Mouse (Mus musculus): ENCODE results near the gene Gzmg. TPM values are rescaled to one million over a fixed set of nuclear protein-coding genes. Genes with fewer than 3 reads are reported as not detected.

The Gzmg gene
- not detected for polyA plus RNA-seq (2017; shearing (Covaris generic))

DNA sequence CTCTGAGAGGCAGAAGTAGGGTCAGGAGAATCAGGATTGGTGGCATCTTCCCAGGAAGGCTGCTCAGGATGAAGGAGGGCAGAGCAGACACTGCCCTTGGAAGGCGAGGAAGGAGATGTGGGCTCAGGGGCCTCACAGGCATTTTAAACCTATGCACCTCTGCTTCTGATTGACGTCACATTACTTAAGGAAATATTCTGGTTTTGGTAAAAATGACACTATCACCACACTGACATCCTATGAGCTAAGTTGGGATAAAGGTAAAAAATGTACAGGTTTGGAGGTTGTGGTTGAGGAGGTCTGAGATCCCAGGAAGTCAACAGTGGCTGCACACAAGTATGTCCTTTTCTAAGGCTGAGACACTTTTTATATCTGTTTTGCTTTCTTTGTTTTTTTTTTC, at the start of gene Gzmg:
Gene Gzmg (minus strand): TSS at position 101 of the 400 bp plus-strand sequence.

DNA sequence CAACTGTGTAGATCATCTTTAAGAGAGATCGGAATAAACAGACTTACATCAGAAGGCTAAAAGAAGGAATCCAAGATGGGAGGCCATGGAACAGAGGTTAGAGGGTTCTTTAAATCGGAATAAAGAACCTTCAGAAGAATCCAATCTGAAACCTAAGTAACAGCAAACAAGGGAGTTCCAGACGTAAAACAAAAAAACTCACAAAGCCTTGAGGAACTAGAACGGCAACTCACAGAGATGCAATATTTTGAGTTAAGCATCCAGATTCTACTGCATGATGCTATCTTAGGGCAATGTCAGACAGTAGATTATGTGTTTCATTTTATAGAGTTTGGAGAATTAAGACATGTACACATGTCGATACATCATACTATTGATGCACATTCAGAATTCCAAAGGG, 15.1 kb upstream of the Gzmg start, which contains the start of gene Gzmn:
Gene Gzmn (minus strand): TSS at position 101 of the 400 bp plus-strand sequence.

DNA sequence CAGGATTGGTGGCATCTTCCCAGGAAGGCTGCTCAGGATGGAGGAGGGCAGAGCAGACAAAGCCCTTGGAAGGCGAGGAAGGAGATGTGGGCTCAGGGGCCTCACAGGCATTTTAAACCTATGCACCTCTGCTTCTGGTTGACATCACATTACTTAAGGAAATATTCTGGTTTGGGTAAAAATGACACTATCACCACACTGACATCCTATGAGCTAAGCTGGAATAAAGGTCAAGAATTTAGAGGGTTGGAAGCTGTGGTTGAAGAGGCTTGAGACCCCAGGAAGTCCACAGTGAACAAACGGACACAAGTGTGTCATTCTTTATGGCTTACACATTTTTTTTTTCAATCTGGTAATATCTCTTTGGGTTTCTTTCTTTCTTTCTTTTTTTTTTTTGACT, 26.9 kb downstream of the Gzmg start, which contains the start of gene Gzmd:
Gene Gzmd (minus strand): TSS at position 101 of the 400 bp plus-strand sequence.

DNA sequence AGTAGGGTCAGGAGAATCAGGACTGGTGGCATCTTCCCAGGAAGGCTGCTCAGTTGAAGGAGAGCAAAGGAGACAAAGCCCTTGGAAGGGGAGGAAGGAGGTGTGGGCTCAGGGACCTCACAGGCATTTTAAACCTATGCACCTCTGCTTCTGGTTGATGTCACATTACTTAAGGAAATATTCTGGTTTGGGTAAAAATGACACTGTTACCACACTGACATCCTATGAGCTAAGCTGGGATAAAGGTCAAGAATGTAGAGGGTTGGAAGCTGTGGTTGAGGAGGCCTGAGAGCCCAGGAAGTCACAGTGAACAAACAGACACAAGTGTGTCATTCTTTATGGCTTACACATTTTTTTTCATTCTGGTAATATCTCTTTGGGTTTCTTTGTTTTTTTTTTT, 38.9 kb downstream of the Gzmg start, which contains the start of gene Gzme:
Gene Gzme (minus strand): TSS at position 101 of the 400 bp plus-strand sequence.

Other genes with a start within 250 kb of the Gzmg start
- gene Cma1, start 214.9 kb downstream of the Gzmg start, polyA plus RNA-seq (2017; shearing (Covaris generic)), result not detected
- not detected for gene Cma2, start 208.6 kb downstream of the Gzmg start, polyA plus RNA-seq (2017; shearing (Covaris generic))
- not detected for gene Mcpt1, start 141.6 kb downstream of the Gzmg start, polyA plus RNA-seq (2017; shearing (Covaris generic))
- not detected for gene Mcpt9, start 129.1 kb downstream of the Gzmg start, polyA plus RNA-seq (2017; shearing (Covaris generic))
- gene Mcpt2, start 117.5 kb downstream of the Gzmg start, polyA plus RNA-seq (2017; shearing (Covaris generic)), result not detected
- not detected for gene Mcpt4, start 97.3 kb downstream of the Gzmg start, polyA plus RNA-seq (2017; shearing (Covaris generic))
- not detected for gene Mcpt8, start 74.3 kb downstream of the Gzmg start, polyA plus RNA-seq (2017; shearing (Covaris generic))
- not detected for gene Ctsg, start 57.0 kb downstream of the Gzmg start, polyA plus RNA-seq (2017; shearing (Covaris generic))
- not detected for gene Gzme, start 39.0 kb downstream of the Gzmg start, polyA plus RNA-seq (2017; shearing (Covaris generic))
- not detected for gene Gzmd, start 27.0 kb downstream of the Gzmg start, polyA plus RNA-seq (2017; shearing (Covaris generic))
- gene Gzmn, start 15.0 kb upstream of the Gzmg start, polyA plus RNA-seq (2017; shearing (Covaris generic)), result not detected
- gene Gzmf, start 51.8 kb upstream of the Gzmg start, polyA plus RNA-seq (2017; shearing (Covaris generic)), result 0.50 TPM
- 5.5 TPM for gene Gzmc, start 75.1 kb upstream of the Gzmg start, polyA plus RNA-seq (2017; shearing (Covaris generic))
- gene Gzmb, start 102.7 kb upstream of the Gzmg start, polyA plus RNA-seq (2017; shearing (Covaris generic)), result 71.3 TPM
- not detected for gene Atp12a, start 205.5 kb upstream of the Gzmg start, polyA plus RNA-seq (2017; shearing (Covaris generic))
- gene Rnf17, start 243.0 kb upstream of the Gzmg start, polyA plus RNA-seq (2017; shearing (Covaris generic)), result 1.4 TPM